Comparison of ENCODE assay signal across 27 mouse cellular contexts in the genomic region with DNA sequence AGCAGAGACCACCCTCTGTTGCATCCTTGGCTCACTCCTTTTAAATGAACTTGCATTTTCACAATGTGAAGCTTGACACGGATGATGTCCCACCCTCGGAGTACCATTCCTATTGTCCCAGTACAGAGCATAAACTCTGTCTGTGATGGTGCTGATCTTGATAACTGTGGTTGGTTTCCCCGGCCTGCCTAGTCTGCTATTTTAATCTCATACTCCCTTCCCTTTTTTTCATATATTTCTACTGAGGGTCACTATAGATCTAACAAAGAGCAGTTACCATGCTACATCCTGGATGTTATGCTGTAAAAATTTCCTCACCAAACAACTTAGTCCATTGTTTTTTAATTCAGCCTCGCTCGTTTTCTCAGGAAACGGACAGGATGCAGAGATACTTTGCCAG. TPM values are rescaled to one million over a fixed set of nuclear protein-coding genes. Genes with fewer than 3 reads are reported as not detected.
DNase-seq lines count a peak whose midpoint lies in the region; ATAC-seq lines count a peak whose summit lies in the region.
"Had no signal": no experiment of that assay in that cellular context is flagged by ENCODE, and none has a peak within 500 bp of the region (broad histone marks: within the 10 kb centered on the region; RNA-seq: fewer than 3 reads in every experiment).

No protein-coding gene starts in this region.

- peaks cover 4 to 5% of the 10 kb centered on the region in 2 experiments; a peak in 3 of 4 replicates for H3K4me1 ChIP-seq in heart, embryonic 14.5 days (ENCODE audit: control insufficient read depth in 2 of 2, insufficient read depth in 2 of 2, low read length in 2 of 2)
- H3K4me1 ChIP-seq in heart, embryonic 11.5 days (ENCODE audit: control insufficient read depth, insufficient read depth, low read length) = no peaks in the 10 kb centered on the region
- peaks cover 5% of the 10 kb centered on the region; the same call in 1 of the 2 replicates for H3K4me1 ChIP-seq in kidney, embryonic 15.5 days
- peaks cover 45% of the 10 kb centered on the region for H3K4me1 ChIP-seq in liver, embryonic 15.5 days (replicated peaks)
- peaks cover 13% of the 10 kb centered on the region for H3K4me1 ChIP-seq in liver, embryonic 11.5 days (replicated peaks; ENCODE audit: control insufficient read depth, insufficient read depth, low read length)
- H3K4me1 ChIP-seq: lung, embryonic 15.5 days had no signal

- 65% methylated on average over 6 of the region's 6 CpGs for WGBS in heart, embryonic 14.5 days
- 68% methylated on average over 6 of the region's 6 CpGs for WGBS in heart, embryonic 11.5 days (ENCODE audit: insufficient replicate concordance)
- 74% methylated on average over 6 of the region's 6 CpGs for WGBS in kidney, embryonic 15.5 days
- WGBS in liver, embryonic 15.5 days (ENCODE audit: insufficient replicate concordance) = 40% methylated on average over 6 of the region's 6 CpGs
- 59% methylated on average over 6 of the region's 6 CpGs for WGBS in liver, embryonic 11.5 days

- no peaks in the 10 kb centered on the region for H3K36me3 ChIP-seq in heart, embryonic 14.5 days (ENCODE audit: control insufficient read depth, insufficient read depth, low read length)
- H3K36me3 ChIP-seq in heart, embryonic 11.5 days (ENCODE audit: control insufficient read depth, insufficient read depth, low read length) = no peaks in the 10 kb centered on the region
- H3K36me3 ChIP-seq in kidney, embryonic 15.5 days = no peaks in the 10 kb centered on the region
- no peaks in the 10 kb centered on the region for H3K36me3 ChIP-seq in liver, embryonic 15.5 days (replicated peaks)
- H3K36me3 ChIP-seq in liver, embryonic 11.5 days (ENCODE audit: control insufficient read depth, insufficient read depth, low read length) = no peaks in the 10 kb centered on the region
- H3K36me3 ChIP-seq: limb, embryonic 12.5 days; lung, embryonic 15.5 days; midbrain, embryonic 12.5 days; neural tube, embryonic 12.5 days had no signal

- no peaks in the 10 kb centered on the region for H3K9me3 ChIP-seq in heart, embryonic 14.5 days (ENCODE audit: control insufficient read depth, low read length)
- H3K9me3 ChIP-seq in heart, embryonic 11.5 days (replicated peaks; ENCODE audit: control insufficient read depth, low read length) = no peaks in the 10 kb centered on the region
- no peaks in the 10 kb centered on the region for H3K9me3 ChIP-seq in kidney, embryonic 15.5 days (replicated peaks)
- no peaks in the 10 kb centered on the region for H3K9me3 ChIP-seq in liver, embryonic 15.5 days (replicated peaks)
- no peaks in the 10 kb centered on the region for H3K9me3 ChIP-seq in liver, embryonic 11.5 days (ENCODE audit: control insufficient read depth, low read length)
- H3K9me3 ChIP-seq: forebrain, embryonic 13.5 days; limb, embryonic 12.5 days; lung, embryonic 15.5 days; midbrain, embryonic 12.5 days; neural tube, embryonic 12.5 days had no signal

- no peak overlapping the region for H3K4me3 ChIP-seq in heart, embryonic 14.5 days (ENCODE audit: control insufficient read depth in 1 of 2, insufficient read depth in 1 of 2, low read depth in 1 of 2, low read length in 2 of 2)
- H3K4me3 ChIP-seq in heart, embryonic 11.5 days (ENCODE audit: low read depth, low read length) = no peak overlapping the region
- H3K4me3 ChIP-seq in kidney, embryonic 15.5 days (replicated peaks) = no peak overlapping the region
- no peak overlapping the region for H3K4me3 ChIP-seq in liver, embryonic 15.5 days (replicated peaks)
- no peak overlapping the region for H3K4me3 ChIP-seq in liver, embryonic 11.5 days (ENCODE audit: low read depth, low read length)
- H3K4me3 ChIP-seq: forebrain, embryonic 13.5 days; layer of hippocampus, adult 2 months; left cerebral cortex, adult 2 months; limb, embryonic 12.5 days; lung, embryonic 15.5 days; midbrain, embryonic 12.5 days; myocyte; neural tube, embryonic 12.5 days had no signal

- no peak for ATAC-seq in heart, embryonic 14.5 days (ENCODE audit: insufficient number of reproducible peaks, insufficient read depth, low FRiP score, low read depth)
- no peak for ATAC-seq in heart, embryonic 11.5 days (replicated peaks; ENCODE audit: insufficient number of reproducible peaks, low FRiP score, low TSS enrichment)
- ATAC-seq in kidney, embryonic 15.5 days (replicated peaks; ENCODE audit: low FRiP score) = no peak
- ATAC-seq in liver, embryonic 15.5 days (ENCODE audit: insufficient read depth) = no peak
- no peak for ATAC-seq in liver, embryonic 11.5 days (replicated peaks; ENCODE audit: low FRiP score)
- ATAC-seq in activated CD4-positive, CD25-positive, alpha-beta regulatory T cell, adult 4 months = no peak

- DNase-seq in kidney, postnatal 25 days = no peak
- DNase-seq in liver, embryonic 11.5 days (ENCODE audit: low spot score) = no peak
- DNase-seq: adrenal gland, adult 2 months; adrenal gland, postnatal 36 days; cerebellum, adult 2 months; cerebellum, postnatal 14 days; gastrocnemius, postnatal 10 days; kidney, adult 18-20 months; kidney, postnatal 36 days; right cerebral cortex, adult 18-20 months; thymus, adult 2 months; thymus, postnatal 36 days had no signal

- H3K4me2 ChIP-seq in heart, embryonic 14.5 days (ENCODE audit: low read length) = no peak overlapping the region
- H3K4me2 ChIP-seq in heart, embryonic 11.5 days = no peak overlapping the region
- H3K4me2 ChIP-seq in kidney, embryonic 15.5 days = no peak overlapping the region
- H3K4me2 ChIP-seq in liver, embryonic 15.5 days = no peak overlapping the region
- no peak overlapping the region for H3K4me2 ChIP-seq in liver, embryonic 11.5 days
- H3K4me2 ChIP-seq: forebrain, embryonic 13.5 days; hindbrain, embryonic 14.5 days; limb, embryonic 12.5 days; lung, embryonic 15.5 days; midbrain, embryonic 12.5 days; neural tube, embryonic 12.5 days had no signal

- no peaks in the 10 kb centered on the region for H3K27me3 ChIP-seq in heart, embryonic 14.5 days (ENCODE audit: control insufficient read depth, insufficient read depth, low read length)
- no peaks in the 10 kb centered on the region for H3K27me3 ChIP-seq in heart, embryonic 11.5 days (ENCODE audit: control insufficient read depth, insufficient read depth, low read length)
- H3K27me3 ChIP-seq in kidney, embryonic 15.5 days = peaks cover under 1% of the 10 kb centered on the region; the same call in 1 of the 2 replicates
- no peaks in the 10 kb centered on the region for H3K27me3 ChIP-seq in liver, embryonic 15.5 days
- H3K27me3 ChIP-seq in liver, embryonic 11.5 days (replicated peaks; ENCODE audit: control insufficient read depth, insufficient read depth, low read length) = no peaks in the 10 kb centered on the region
- H3K27me3 ChIP-seq: forebrain, embryonic 13.5 days; limb, embryonic 12.5 days; lung, embryonic 15.5 days; neural tube, embryonic 12.5 days had no signal

- peak overlapping the region; percentile 33 to 48 for H3K27ac ChIP-seq in heart, embryonic 14.5 days (replicated peaks in 1 of 2; ENCODE audit: control insufficient read depth in 1 of 2, insufficient read depth in 1 of 2, low read depth in 2 of 2, low read length in 2 of 2)
- no peak overlapping the region for H3K27ac ChIP-seq in heart, embryonic 11.5 days (ENCODE audit: low read depth, low read length)
- peak overlapping the region; percentile 51; the same call in 1 of the 2 replicates for H3K27ac ChIP-seq in kidney, embryonic 15.5 days
- H3K27ac ChIP-seq in liver, embryonic 15.5 days (replicated peaks) = peak overlapping the region; percentile 38; the same call in 1 of the 2 replicates
- H3K27ac ChIP-seq in liver, embryonic 11.5 days (ENCODE audit: low read depth, low read length) = no peak overlapping the region
- H3K27ac ChIP-seq: forebrain, embryonic 13.5 days; hindbrain, embryonic 14.5 days; layer of hippocampus, adult 2 months; left cerebral cortex, adult 2 months; limb, embryonic 12.5 days; liver, embryonic 14.5 days; lung, embryonic 15.5 days; midbrain, embryonic 12.5 days; neural tube, embryonic 12.5 days had no signal

- H3K9ac ChIP-seq in heart, embryonic 14.5 days (ENCODE audit: low read length) = no peak overlapping the region
- H3K9ac ChIP-seq in heart, embryonic 11.5 days (ENCODE audit: low read depth, low read length) = no peak overlapping the region
- H3K9ac ChIP-seq in kidney, embryonic 15.5 days = no peak overlapping the region
- H3K9ac ChIP-seq in liver, embryonic 15.5 days = no peak overlapping the region
- H3K9ac ChIP-seq in liver, embryonic 11.5 days (ENCODE audit: low read depth, low read length) = no peak overlapping the region
- H3K9ac ChIP-seq: forebrain, embryonic 13.5 days; hindbrain, embryonic 14.5 days; limb, embryonic 12.5 days; liver, embryonic 14.5 days; lung, embryonic 15.5 days; midbrain, embryonic 12.5 days; neural tube, embryonic 12.5 days had no signal

RNA-seq across cellular contexts. Expression of a gene that starts 4.9 kb away (rescaled TPM):
- 1.4 and 1.5 TPM in 2 replicates for polyA plus RNA-seq in heart, embryonic 14.5 days (2014; fragmentation: Nextera tagmentation; extraction: Ambion mirVana)
- 0.70 and 1.6 TPM in 2 replicates for polyA plus RNA-seq in heart, embryonic 11.5 days (2014; fragmentation: Nextera tagmentation; extraction: Ambion mirVana)
- polyA plus RNA-seq in kidney, embryonic 15.5 days (2015; fragmentation: Nextera tagmentation; extraction: Ambion mirVana) = 3.1 and 3.4 TPM in 2 replicates
- polyA plus RNA-seq in liver, embryonic 15.5 days (2015; fragmentation: Nextera tagmentation; extraction: Ambion mirVana) = 2.3 and 2.9 TPM in 2 replicates
- 6.5 and 8.6 TPM in 2 replicates for polyA plus RNA-seq in liver, embryonic 11.5 days (2014; fragmentation: Nextera tagmentation; extraction: Ambion mirVana)
- 1 to 10 TPM; 4.2 to 5.2 TPM for polyA plus RNA-seq in activated CD4-positive, CD25-positive, alpha-beta regulatory T cell, adult 4 months (2017; shearing (Covaris generic))

RNA-seq across cellular contexts. Expression of a gene that starts 47.4 kb away (rescaled TPM):
- 5.0 and 5.3 TPM in 2 replicates for polyA plus RNA-seq in heart, embryonic 14.5 days (2014; fragmentation: Nextera tagmentation; extraction: Ambion mirVana)
- polyA plus RNA-seq in heart, embryonic 11.5 days (2014; fragmentation: Nextera tagmentation; extraction: Ambion mirVana) = 5.0 and 5.4 TPM in 2 replicates
- polyA plus RNA-seq in kidney, embryonic 15.5 days (2015; fragmentation: Nextera tagmentation; extraction: Ambion mirVana) = 11.2 and 12.5 TPM in 2 replicates
- polyA plus RNA-seq in liver, embryonic 15.5 days (2015; fragmentation: Nextera tagmentation; extraction: Ambion mirVana) = 4.0 and 4.3 TPM in 2 replicates
- polyA plus RNA-seq in liver, embryonic 11.5 days (2014; fragmentation: Nextera tagmentation; extraction: Ambion mirVana) = 6.1 and 7.4 TPM in 2 replicates
- polyA plus RNA-seq in activated CD4-positive, CD25-positive, alpha-beta regulatory T cell, adult 4 months (2017; shearing (Covaris generic)) = 1 to 10 TPM; 2.4 to 4.6 TPM

Comparison
In these comparisons a context has a peak if more than half of its experiments do, and no peak if none do; other contexts are left out.
1. H3K27ac ChIP-seq: peak in heart, embryonic 14.5 days (2 of 2), kidney, embryonic 15.5 days (single experiment) and liver, embryonic 15.5 days (single experiment); none in heart, embryonic 11.5 days (single experiment) and liver, embryonic 11.5 days (single experiment).